Mouse (Mus musculus): Measurements from ENCODE around the gene Rgsl1. TPM values are rescaled to one million over a fixed set of nuclear protein-coding genes. Genes with fewer than 3 reads are reported as not detected.

The Rgsl1 gene
- polyA plus RNA-seq, 1 experiment from 2014 or later: not detected

- Histone ChIP-seq H3K9me3 (replicated peaks; ENCODE audit: low read length) (no peaks in the 10 kb centered on the region), H3K4me3 (replicated peaks; ENCODE audit: low read depth, low read length) (no peak overlapping the region), H3K36me3 (ENCODE audit: insufficient read depth, low read length) (no peaks in the 10 kb centered on the region), H3K27me3 (ENCODE audit: insufficient read depth, low read length) (no peaks in the 10 kb centered on the region), H3K27ac (no peak overlapping the region), H3K4me2 (ENCODE audit: low read length) (no peak overlapping the region), H3K4me1 (replicated peaks; ENCODE audit: insufficient read depth, low read length) (no peaks in the 10 kb centered on the region), H3K9ac (ENCODE audit: low read depth, low read length) (no peak overlapping the region)
- no peak for TF ChIP-seq CTCF (IDR thresholded peaks at IDR 0.05; ENCODE audit: low read depth)
- 44% methylated on average over 2 of the region's 2 CpGs for WGBS
- ATAC-seq (replicated peaks; ENCODE audit: low FRiP score, low read depth) (no peak), DNase-seq (ENCODE audit: low spot score) (no peak)
Observed at GRCm38 (mm10) chr1:153729806-153730205, 114.1 kb downstream of the Rgsl1 start.

Other genes with a start within 250 kb of the Rgsl1 start
- 0.03 and 0.23 TPM in 2 replicates for gene Rgs8, start 191.1 kb downstream of the Rgsl1 start, polyA plus RNA-seq (2015; fragmentation: Nextera tagmentation; extraction: Ambion mirVana)
- 4.0 and 5.4 TPM in 2 replicates for gene Rgs16, start 103.8 kb downstream of the Rgsl1 start, polyA plus RNA-seq (2015; fragmentation: Nextera tagmentation; extraction: Ambion mirVana)
- 10.8 TPM in 2 replicates for gene Rnasel, start 94.7 kb downstream of the Rgsl1 start, polyA plus RNA-seq (2015; fragmentation: Nextera tagmentation; extraction: Ambion mirVana)
- 0.11 and 0.23 TPM in 2 replicates for gene Teddm1b, start 30.2 kb upstream of the Rgsl1 start, polyA plus RNA-seq (2015; fragmentation: Nextera tagmentation; extraction: Ambion mirVana)
- gene Teddm1a, start 47.6 kb upstream of the Rgsl1 start, polyA plus RNA-seq (2015; fragmentation: Nextera tagmentation; extraction: Ambion mirVana): not detected in 2 replicates
- 226 and 230 TPM in 2 replicates for gene Glul, start 55.8 kb upstream of the Rgsl1 start, polyA plus RNA-seq (2015; fragmentation: Nextera tagmentation; extraction: Ambion mirVana)
- gene Teddm2, start 56.1 kb upstream of the Rgsl1 start, polyA plus RNA-seq (2015; fragmentation: Nextera tagmentation; extraction: Ambion mirVana): 0.52 and 0.63 TPM in 2 replicates